17 mouse cellular contexts compared by ENCODE assay signal in genomic region chr1:167368513-167368912, GRCm38 (mm10). TPM values are rescaled to one million over a fixed set of nuclear protein-coding genes. Genes with fewer than 3 reads are reported as not detected.
DNase-seq lines count a peak whose midpoint lies in the region; ATAC-seq and TF ChIP-seq lines count a peak whose summit lies in the region.
"Had no signal": no experiment of that assay in that cellular context is flagged by ENCODE, and none has a peak within 500 bp of the region (broad histone marks: within the 10 kb centered on the region; RNA-seq: fewer than 3 reads in every experiment).

No protein-coding gene starts in this region.

- TF ChIP-seq POLR2A in bone marrow, adult 2 months (IDR thresholded peaks at IDR 0.05; ENCODE audit: borderline replicate concordance, control insufficient read depth, low read depth, low read length): no peak

- peaks cover 25% of the 10 kb centered on the region for H3K36me3 ChIP-seq in liver, embryonic 11.5 days (ENCODE audit: control insufficient read depth, insufficient read depth, low read length)
- peaks cover 16% of the 10 kb centered on the region for H3K36me3 ChIP-seq in limb, embryonic 10.5 days

- DNase-seq in c-Kit-positive CD71-positive TER-119-positive erythroid progenitor cells, embryonic 14.5 days (ENCODE audit: low spot score): peak; percentile 78
- no peak for DNase-seq in liver, embryonic 11.5 days (ENCODE audit: low spot score)
- DNase-seq in cerebellum, postnatal 4 days (ENCODE audit: low spot score in 2 of 2): no peak
- DNase-seq in limb, embryonic 10.5 days (ENCODE audit: low spot score): no peak
- DNase-seq in frontal cortex, postnatal 14 days (ENCODE audit: low spot score in 2 of 2): no peak
- DNase-seq: adrenal gland, postnatal 10 days; cerebellum, postnatal 10 days; heart, postnatal 10 days; kidney, adult 8-10 months; right cerebral cortex, adult 18-20 months had no signal

- H3K4me1 ChIP-seq in bone marrow, adult 2 months (ENCODE audit: control insufficient read depth, insufficient read depth, low read length): no peaks in the 10 kb centered on the region; the same call in 1 of the 2 replicates
- peaks cover 29% of the 10 kb centered on the region for H3K4me1 ChIP-seq in liver, embryonic 11.5 days (replicated peaks; ENCODE audit: control insufficient read depth, insufficient read depth, low read length)
- H3K4me1 ChIP-seq in limb, embryonic 10.5 days: no peaks in the 10 kb centered on the region
- H3K4me1 ChIP-seq: embryonic facial prominence, embryonic 12.5 days; limb, embryonic 12.5 days had no signal

- 66% methylated on average over 7 of the region's 7 CpGs for WGBS in bone marrow, adult 2 months
- 53% methylated on average over 7 of the region's 7 CpGs for WGBS in liver, embryonic 11.5 days
- WGBS in limb, embryonic 10.5 days: 82% methylated on average over 7 of the region's 7 CpGs

- H3K9ac ChIP-seq in liver, embryonic 11.5 days (ENCODE audit: low read depth, low read length): no peak overlapping the region
- H3K9ac ChIP-seq: embryonic facial prominence, embryonic 12.5 days; hindbrain, embryonic 14.5 days; limb, embryonic 12.5 days had no signal

- no peaks in the 10 kb centered on the region for H3K27me3 ChIP-seq in liver, embryonic 11.5 days (replicated peaks; ENCODE audit: control insufficient read depth, insufficient read depth, low read length)
- H3K27me3 ChIP-seq in limb, embryonic 10.5 days (ENCODE audit: low read depth, poor library complexity, severe bottlenecking): no peaks in the 10 kb centered on the region
- H3K27me3 ChIP-seq: embryonic facial prominence, embryonic 12.5 days; limb, embryonic 12.5 days; megakaryocyte, embryonic 14.5 days had no signal

- peak overlapping the region; percentile 40 for H3K4me2 ChIP-seq in liver, embryonic 11.5 days
- H3K4me2 ChIP-seq: embryonic facial prominence, embryonic 12.5 days; hindbrain, embryonic 14.5 days; limb, embryonic 12.5 days had no signal

- no peak overlapping the region for H3K27ac ChIP-seq in bone marrow, adult 2 months (ENCODE audit: control insufficient read depth, insufficient read depth, low read depth, low read length, poor library complexity)
- H3K27ac ChIP-seq in liver, embryonic 11.5 days (ENCODE audit: low read depth, low read length): peak overlapping the region; percentile 77
- H3K27ac ChIP-seq in limb, embryonic 10.5 days: no peak overlapping the region
- H3K27ac ChIP-seq: embryonic facial prominence, embryonic 12.5 days; hindbrain, embryonic 14.5 days; limb, embryonic 12.5 days had no signal

- peak; percentile 85 for ATAC-seq in liver, embryonic 11.5 days (replicated peaks; ENCODE audit: low FRiP score)
- peak; percentile 90 for ATAC-seq in megakaryocyte-erythroid progenitor cell, adult 5-6 weeks (replicated peaks; ENCODE audit: low FRiP score, low TSS enrichment, poor library complexity, severe bottlenecking)
- ATAC-seq: CD4-positive, CD25-positive, alpha-beta regulatory T cell, adult 4 months had no signal

- H3K4me3 ChIP-seq in bone marrow, adult 2 months (replicated peaks; ENCODE audit: control insufficient read depth, low read depth, low read length): no peak overlapping the region
- no peak overlapping the region for H3K4me3 ChIP-seq in liver, embryonic 11.5 days (ENCODE audit: low read depth, low read length)
- H3K4me3 ChIP-seq in limb, embryonic 10.5 days: no peak overlapping the region
- H3K4me3 ChIP-seq: embryonic facial prominence, embryonic 12.5 days; limb, embryonic 12.5 days; megakaryocyte, embryonic 14.5 days had no signal

- peak; percentile 31; the same call in 1 of the 2 replicates for TF ChIP-seq CTCF in bone marrow, adult 2 months (IDR thresholded peaks at IDR 0.05; ENCODE audit: control insufficient read depth, insufficient read depth, low read length)

- no peaks in the 10 kb centered on the region for H3K9me3 ChIP-seq in liver, embryonic 11.5 days (ENCODE audit: control insufficient read depth, low read length)
- no peaks in the 10 kb centered on the region for H3K9me3 ChIP-seq in limb, embryonic 10.5 days (replicated peaks)
- H3K9me3 ChIP-seq: embryonic facial prominence, embryonic 12.5 days; limb, embryonic 12.5 days; megakaryocyte, embryonic 14.5 days had no signal

RNA-seq across cellular contexts. Expression of gene Aldh9a1, which starts 18.7 kb away (rescaled TPM):
- 14.1 and 23.8 TPM in 2 replicates for polyA plus RNA-seq in bone marrow, adult 2 months (2011; ENCODE audit: insufficient read depth, insufficient read length, low replicate concordance, missing spikeins)
- 112 and 129 TPM in 2 replicates for polyA plus RNA-seq in liver, embryonic 11.5 days (2014; fragmentation: Nextera tagmentation; extraction: Ambion mirVana)
- 43.2 and 49.4 TPM in 2 replicates for total RNA-seq in megakaryocyte-erythroid progenitor cell, adult 5-6 weeks (2014; fragmentation: Nextera tagmentation)
- 29.1 and 42.8 TPM in 2 replicates for total RNA-seq in megakaryocyte-erythroid progenitor cell, adult 5-6 weeks (2017)
- polyA plus RNA-seq in limb, embryonic 10.5 days (2016; fragmentation: Nextera tagmentation; extraction: Ambion mirVana): 41.2 and 43.5 TPM in 2 replicates

RNA-seq across cellular contexts. Expression of gene Mgst3, which starts 25.1 kb away (rescaled TPM):
- 101 and 121 TPM in 2 replicates for polyA plus RNA-seq in bone marrow, adult 2 months (2011; ENCODE audit: insufficient read depth, insufficient read length, low replicate concordance, missing spikeins)
- polyA plus RNA-seq in liver, embryonic 11.5 days (2014; fragmentation: Nextera tagmentation; extraction: Ambion mirVana): 242 and 253 TPM in 2 replicates
- 36.8 and 53.5 TPM in 2 replicates for total RNA-seq in megakaryocyte-erythroid progenitor cell, adult 5-6 weeks (2014; fragmentation: Nextera tagmentation)
- 17.8 and 43.6 TPM in 2 replicates for total RNA-seq in megakaryocyte-erythroid progenitor cell, adult 5-6 weeks (2017)
- 45.7 and 47.6 TPM in 2 replicates for polyA plus RNA-seq in limb, embryonic 10.5 days (2016; fragmentation: Nextera tagmentation; extraction: Ambion mirVana)
